Mouse (Mus musculus) kidney, embryonic 14.5 days (tissue): ENCODE data around the gene Draxin. TPM values are rescaled to one million over a fixed set of nuclear protein-coding genes. Genes with fewer than 3 reads are reported as not detected.
"Not testable (repeated sequence)": the region's sequence is repeated elsewhere in the genome, so short reads cannot be mapped to it uniquely, and the experiment has no call there.

Experiments used
- ATAC-seq: fragments of 200-750 bp; cut with Nextera tagmentation; 2 replicates; pipeline ENCODE4 v1.8.0; 2017; ENCODE audit warnings: moderate number of reproducible peaks, mild to moderate bottlenecking, moderate TSS enrichment, moderate library complexity; ENCODE audit not compliant: low FRiP score, low TSS enrichment
- H3K27ac ChIP-seq: fragments of 300-500 bp; sonication (generic); 2 replicates; pipeline ENCODE4 v1.5.1; 2014; ENCODE audit warnings: low read depth, mild to moderate bottlenecking, low read length, moderate library complexity, mixed read lengths
- H3K27me3 ChIP-seq: fragments of 300-500 bp; sonication (generic); 2 replicates; pipeline ENCODE4 v1.6.1; 2014; ENCODE audit warnings: mild to moderate bottlenecking, low read length; ENCODE audit not compliant: control insufficient read depth, insufficient read depth
- H3K36me3 ChIP-seq: fragments of 300-500 bp; sonication (generic); 2 replicates; pipeline ENCODE4 v1.6.1; 2014; ENCODE audit warnings: low read length, mixed read lengths; ENCODE audit not compliant: control insufficient read depth, insufficient read depth
- H3K4me1 ChIP-seq: fragments of 300-500 bp; sonication (generic); 2 replicates; pipeline ENCODE4 v1.6.1; 2014; ENCODE audit warnings: low read length, mixed read lengths; ENCODE audit not compliant: control insufficient read depth, insufficient read depth
- H3K4me2 ChIP-seq: fragments of 300-500 bp; sonication (generic); replicated peaks from 2 replicates; pipeline ENCODE4 v1.6.1; 2014; ENCODE audit warnings: low read depth, mild to moderate bottlenecking, low read length
- H3K4me3 ChIP-seq: fragments of 300-500 bp; sonication (generic); 2 replicates; pipeline ENCODE4 v1.5.1; 2014; ENCODE audit warnings: mild to moderate bottlenecking, low read length
- H3K9ac ChIP-seq: fragments of 300-500 bp; sonication (generic); 2 replicates; pipeline ENCODE4 v1.6.1; 2014; ENCODE audit warnings: low read depth, mild to moderate bottlenecking, low read length, moderate library complexity
- H3K9me3 ChIP-seq: fragments of 300-500 bp; sonication (generic); 2 replicates; pipeline ENCODE4 v1.6.1; 2016; ENCODE audit warnings: low read length; ENCODE audit not compliant: control insufficient read depth
- WGBS: fragments of 180-500 bp; shearing (Covaris S2); extraction: QIAGEN DNeasy Blood & Tissue Kit; methylation state at CpG from one replicate; pipeline ENCODE4 v1.1.7; 2014; 5-methylcytosine and 5-hydroxymethylcytosine counted together
- microRNA-seq: library from miRNA; unstranded; fragments of <30 nt; microRNA quantifications from one replicate; pipeline ENCODE4, GENCODE M21; 2016
- polyA plus RNA-seq: library from polyadenylated mRNA; unstranded; fragments of >200 nt; fragmentation: Nextera tagmentation; extraction: Ambion mirVana; gene quantifications from 2 replicates; pipeline ENCODE4 v1.2.1, GENCODE M21; 2014

Draxin gene
- polyA plus RNA-seq, 1 experiment from 2014 or later: 0.80 TPM

GRCm38 (mm10) chr4:148054961-148055695 lies 75.4 kb downstream of the Draxin start:
- H3K9me3 ChIP-seq: no peaks in the 10 kb centered on the region
- H3K4me2 ChIP-seq: no peak overlapping the region
- ATAC-seq: no peak
- no peak overlapping the region for H3K9ac ChIP-seq
- H3K36me3 ChIP-seq: peaks cover 76% of the 10 kb centered on the region
- no peaks in the 10 kb centered on the region for H3K4me1 ChIP-seq
- H3K4me3 ChIP-seq: no peak overlapping the region
- 87% methylated on average over 21 of the region's 21 CpGs for WGBS
- no peaks in the 10 kb centered on the region for H3K27me3 ChIP-seq
- H3K27ac ChIP-seq: no peak overlapping the region

- H3K4me2 ChIP-seq: no peak overlapping the region
- H3K4me3 ChIP-seq: no peak overlapping the region
- no peak for ATAC-seq
- peaks cover 79% of the 10 kb centered on the region for H3K36me3 ChIP-seq
- no peak overlapping the region for H3K27ac ChIP-seq
- no peaks in the 10 kb centered on the region for H3K27me3 ChIP-seq
- H3K9ac ChIP-seq: no peak overlapping the region
- no peaks in the 10 kb centered on the region for H3K4me1 ChIP-seq
- H3K9me3 ChIP-seq: no peaks in the 10 kb centered on the region
- WGBS: 93% methylated on average over 12 of the region's 12 CpGs
Observed at GRCm38 (mm10) chr4:148053417-148053920, 77.0 kb downstream of the Draxin start.

- ATAC-seq: no peak
- 92% methylated on average over 2 of the region's 2 CpGs for WGBS
- H3K9ac ChIP-seq: no peak overlapping the region
- H3K4me3 ChIP-seq: no peak overlapping the region
- no peaks in the 10 kb centered on the region for H3K9me3 ChIP-seq
- peaks cover 80% of the 10 kb centered on the region for H3K36me3 ChIP-seq
- H3K4me2 ChIP-seq: no peak overlapping the region
- H3K27me3 ChIP-seq: no peaks in the 10 kb centered on the region
- H3K27ac ChIP-seq: no peak overlapping the region
- no peaks in the 10 kb centered on the region for H3K4me1 ChIP-seq
Observed at GRCm38 (mm10) chr4:148052976-148053375, 77.5 kb downstream of the Draxin start.

GRCm38 (mm10) chr4:148051886-148052285 lies 78.6 kb downstream of the Draxin start:
- Histone ChIP-seq H3K4me3 (no peak overlapping the region), H3K9me3 (no peaks in the 10 kb centered on the region), H3K4me2 (no peak overlapping the region)

GRCm38 (mm10) chr4:148051046-148051776 lies 79.3 kb downstream of the Draxin start:
- Histone ChIP-seq H3K4me3 (no peak overlapping the region), H3K4me1 (no peaks in the 10 kb centered on the region), H3K27ac (no peak overlapping the region), H3K4me2 (no peak overlapping the region), H3K27me3 (no peaks in the 10 kb centered on the region), H3K9ac (no peak overlapping the region), H3K9me3 (no peaks in the 10 kb centered on the region), H3K36me3 (peaks cover 66% of the 10 kb centered on the region)
- ATAC-seq: no peak
- 84% methylated on average over 13 of the region's 13 CpGs for WGBS

More at GRCm38 (mm10) chr4:148051886-148052285, 78.6 kb downstream of the Draxin start:
- Histone ChIP-seq H3K4me1 (no peaks in the 10 kb centered on the region), H3K9ac (no peak overlapping the region), H3K27me3 (no peaks in the 10 kb centered on the region), H3K27ac (no peak overlapping the region), H3K36me3 (peaks cover 73% of the 10 kb centered on the region)
- WGBS: 89% methylated on average over 11 of the region's 11 CpGs
- ATAC-seq: no peak

- not testable (repeated sequence) for H3K4me2 ChIP-seq, H3K9ac ChIP-seq, H3K4me1 ChIP-seq, H3K9me3 ChIP-seq, H3K27me3 ChIP-seq, H3K27ac ChIP-seq, ATAC-seq, H3K4me3 ChIP-seq
- H3K36me3 ChIP-seq: peaks cover 64% of the 10 kb centered on the region
- 92% methylated on average over 3 of the region's 3 CpGs for WGBS
Observed at GRCm38 (mm10) chr4:148050396-148050914, 80.0 kb downstream of the Draxin start.

Small RNAs within 50 kb of the gene (microRNA-seq; reads per million reads assigned to microRNA genes)
- not detected for gene Mir7022

Other genes starting within 250 kb of the Draxin start
- gene Mfn2, start 226.0 kb downstream of the Draxin start, polyA plus RNA-seq: 12.1 and 31.0 TPM in 2 replicates
- 28.5 and 40.7 TPM in 2 replicates for gene Plod1, start 193.9 kb downstream of the Draxin start, polyA plus RNA-seq
- 19.0 and 22.1 TPM in 2 replicates for gene 2510039O18Rik, start 189.8 kb downstream of the Draxin start, polyA plus RNA-seq
- not detected in 2 replicates for gene Nppb, start 144.9 kb downstream of the Draxin start, polyA plus RNA-seq
- gene Nppa, start 130.0 kb downstream of the Draxin start, polyA plus RNA-seq: 0.45 TPM in 1 of 2 replicates, not detected in the other
- 4.0 and 6.0 TPM in 2 replicates for gene Clcn6, start 91.9 kb downstream of the Draxin start, polyA plus RNA-seq
- 11.8 and 19.7 TPM in 2 replicates for gene Mthfr, start 91.6 kb downstream of the Draxin start, polyA plus RNA-seq
- 17.4 and 22.8 TPM in 2 replicates for gene Agtrap, start 42.7 kb downstream of the Draxin start, polyA plus RNA-seq
- gene Mad2l2, start 314 bp downstream of the Draxin start, polyA plus RNA-seq: 81.1 and 99.0 TPM in 2 replicates
- 16.7 and 19.2 TPM in 2 replicates for gene Fbxo6, start 21.4 kb upstream of the Draxin start, polyA plus RNA-seq
- 10.8 and 13.2 TPM in 2 replicates for gene Fbxo44, start 29.8 kb upstream of the Draxin start, polyA plus RNA-seq
- gene Fbxo2, start 29.9 kb upstream of the Draxin start, polyA plus RNA-seq: 1.5 and 1.9 TPM in 2 replicates
- 0.14 and 0.34 TPM in 2 replicates for gene Disp3, start 157.3 kb upstream of the Draxin start, polyA plus RNA-seq